In the genomic region with DNA sequence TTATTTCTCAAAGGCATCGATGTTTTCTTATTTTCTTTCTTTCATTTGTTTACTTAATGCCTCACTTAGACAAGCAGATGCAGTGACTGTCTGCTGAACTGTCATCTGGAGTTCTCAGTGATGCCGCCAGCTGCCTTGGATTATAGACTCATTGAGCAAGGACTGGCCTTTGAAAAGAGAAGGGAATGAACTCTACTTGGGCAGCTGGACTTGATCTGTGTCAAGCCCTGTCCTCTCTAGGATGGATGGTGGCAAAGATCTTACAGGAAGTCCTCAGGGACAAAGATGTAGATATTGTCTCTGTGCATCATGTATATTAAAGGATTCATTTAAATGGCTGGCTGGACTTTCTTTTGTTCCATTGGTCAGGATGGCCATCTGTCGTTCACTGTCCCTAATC, we compare ENCODE assay signal across 11 mouse cellular contexts. TPM values are rescaled to one million over a fixed set of nuclear protein-coding genes. Genes with fewer than 3 reads are reported as not detected.
DNase-seq lines count a peak whose midpoint lies in the region; ATAC-seq lines count a peak whose summit lies in the region.
"Had no signal": no experiment of that assay in that cellular context is flagged by ENCODE, and none has a peak within 500 bp of the region (broad histone marks: within the 10 kb centered on the region; RNA-seq: fewer than 3 reads in every experiment).

No protein-coding gene starts in this region.

- no peak overlapping the region for H3K27ac ChIP-seq in neural tube, embryonic 11.5 days (ENCODE audit: low read depth, low read length)
- peak overlapping the region; percentile 88 for H3K27ac ChIP-seq in hindbrain, embryonic 13.5 days
- H3K27ac ChIP-seq in midbrain, embryonic 11.5 days (ENCODE audit: low read depth, low read length), result peak overlapping the region; percentile 70; the same call in 1 of the 2 replicates
- no peak overlapping the region for H3K27ac ChIP-seq in heart, embryonic 12.5 days (ENCODE audit: poor library complexity, severe bottlenecking)
- H3K27ac ChIP-seq: heart, adult 2 months; limb, embryonic 13.5 days; stomach, embryonic 15.5 days had no signal

- intact Hi-C loops in left cerebral cortex, postnatal 14 days (cut with DNase I), result no loop called here

- H3K27me3 ChIP-seq in neural tube, embryonic 11.5 days (ENCODE audit: control insufficient read depth, insufficient read depth, low read length), result no peaks in the 10 kb centered on the region
- H3K27me3 ChIP-seq in hindbrain, embryonic 13.5 days, result 0 out of 2 replicates have a peak, but pooled peaks cover 3% of the 10 kb centered on the region
- peaks cover 3% of the 10 kb centered on the region; the same call in 1 of the 2 replicates for H3K27me3 ChIP-seq in midbrain, embryonic 11.5 days (ENCODE audit: control insufficient read depth, insufficient read depth, low read length)
- peaks cover 23% of the 10 kb centered on the region for H3K27me3 ChIP-seq in heart, embryonic 12.5 days (replicated peaks)

- 42% methylated on average over 3 of the region's 3 CpGs for WGBS in neural tube, embryonic 11.5 days
- WGBS in hindbrain, embryonic 13.5 days, result 43% methylated on average over 3 of the region's 3 CpGs
- 42% methylated on average over 3 of the region's 3 CpGs for WGBS in midbrain, embryonic 11.5 days
- WGBS in heart, embryonic 12.5 days, result 73% methylated on average over 3 of the region's 3 CpGs

- no peak overlapping the region for H3K4me3 ChIP-seq in neural tube, embryonic 11.5 days (ENCODE audit: low read depth, low read length)
- H3K4me3 ChIP-seq in hindbrain, embryonic 13.5 days, result no peak overlapping the region
- H3K4me3 ChIP-seq in midbrain, embryonic 11.5 days (ENCODE audit: low read depth, low read length), result no peak overlapping the region
- no peak overlapping the region for H3K4me3 ChIP-seq in heart, embryonic 12.5 days
- H3K4me3 ChIP-seq: heart, adult 2 months; limb, embryonic 13.5 days; stomach, embryonic 15.5 days had no signal

- no peaks in the 10 kb centered on the region for H3K9me3 ChIP-seq in neural tube, embryonic 11.5 days (ENCODE audit: control insufficient read depth, low read length)
- H3K9me3 ChIP-seq in hindbrain, embryonic 13.5 days, result no peaks in the 10 kb centered on the region
- H3K9me3 ChIP-seq in midbrain, embryonic 11.5 days (ENCODE audit: control insufficient read depth, low read length), result no peaks in the 10 kb centered on the region
- no peaks in the 10 kb centered on the region for H3K9me3 ChIP-seq in heart, embryonic 12.5 days (replicated peaks)
- H3K9me3 ChIP-seq: limb, embryonic 13.5 days; stomach, embryonic 15.5 days had no signal

- 0 out of 2 replicates have a peak, but pooled peaks have one; percentile 10 for ATAC-seq in neural tube, embryonic 11.5 days (ENCODE audit: insufficient read depth, low FRiP score, low TSS enrichment)
- no peak for ATAC-seq in hindbrain, embryonic 13.5 days (ENCODE audit: low FRiP score)
- peak; percentile 70 for ATAC-seq in midbrain, embryonic 11.5 days (ENCODE audit: low FRiP score)
- ATAC-seq in heart, embryonic 12.5 days (ENCODE audit: insufficient number of reproducible peaks, low FRiP score), result no peak

- no peaks in the 10 kb centered on the region for H3K36me3 ChIP-seq in neural tube, embryonic 11.5 days (ENCODE audit: control insufficient read depth, insufficient read depth, low read length)
- no peaks in the 10 kb centered on the region for H3K36me3 ChIP-seq in hindbrain, embryonic 13.5 days
- H3K36me3 ChIP-seq in midbrain, embryonic 11.5 days (ENCODE audit: control insufficient read depth, insufficient read depth, low read length), result no peaks in the 10 kb centered on the region
- H3K36me3 ChIP-seq in heart, embryonic 12.5 days, result no peaks in the 10 kb centered on the region
- H3K36me3 ChIP-seq: limb, embryonic 13.5 days; stomach, embryonic 15.5 days had no signal

- peaks cover 20% of the 10 kb centered on the region for H3K4me1 ChIP-seq in neural tube, embryonic 11.5 days (ENCODE audit: control insufficient read depth, insufficient read depth, low read length)
- H3K4me1 ChIP-seq in hindbrain, embryonic 13.5 days (replicated peaks), result peaks cover 60% of the 10 kb centered on the region
- H3K4me1 ChIP-seq in midbrain, embryonic 11.5 days (ENCODE audit: control insufficient read depth, insufficient read depth, low read length), result peaks cover 22% of the 10 kb centered on the region
- H3K4me1 ChIP-seq in heart, embryonic 12.5 days (replicated peaks), result peaks cover 12% of the 10 kb centered on the region; the same call in 1 of the 2 replicates

- no peak overlapping the region for H3K4me2 ChIP-seq in neural tube, embryonic 11.5 days (ENCODE audit: low read depth)
- H3K4me2 ChIP-seq in hindbrain, embryonic 13.5 days, result peak overlapping the region; percentile 73
- no peak overlapping the region for H3K4me2 ChIP-seq in midbrain, embryonic 11.5 days
- no peak overlapping the region for H3K4me2 ChIP-seq in heart, embryonic 12.5 days
- H3K4me2 ChIP-seq: limb, embryonic 13.5 days; stomach, embryonic 15.5 days had no signal

- H3K9ac ChIP-seq in neural tube, embryonic 11.5 days (ENCODE audit: low read length), result no peak overlapping the region
- H3K9ac ChIP-seq in hindbrain, embryonic 13.5 days, result peak overlapping the region; percentile 31; the same call in 1 of the 2 replicates
- H3K9ac ChIP-seq in midbrain, embryonic 11.5 days (ENCODE audit: low read length), result no peak overlapping the region
- no peak overlapping the region for H3K9ac ChIP-seq in heart, embryonic 12.5 days
- H3K9ac ChIP-seq: limb, embryonic 13.5 days; stomach, embryonic 15.5 days had no signal

- DNase-seq in neural tube, embryonic 11.5 days (ENCODE audit: low spot score), result no peak
- DNase-seq in neural tube, embryonic 10.5 days (ENCODE audit: extremely low spot score, low spot score), result no peak
- no peak for DNase-seq in midbrain, embryonic 11.5 days (ENCODE audit: low spot score, missing footprints)
- DNase-seq in retina, postnatal 1 day, result peak; percentile 84
- no peak for DNase-seq in urinary bladder, postnatal 25 days (ENCODE audit: low spot score)
- DNase-seq in left cerebral cortex, postnatal 14 days (ENCODE audit: low spot score in 2 of 2), result no peak
- DNase-seq: heart, adult 2 months had no signal

RNA-seq across cellular contexts. Expression of a gene that starts 5.4 kb away (rescaled TPM):
- polyA plus RNA-seq in neural tube, embryonic 11.5 days (2014; fragmentation: Nextera tagmentation; extraction: Ambion mirVana), result 12.9 and 13.7 TPM in 2 replicates
- 19.9 and 25.2 TPM in 2 replicates for polyA plus RNA-seq in hindbrain, embryonic 13.5 days (2015; fragmentation: Nextera tagmentation; extraction: Ambion mirVana)
- 15.7 and 16.0 TPM in 2 replicates for polyA plus RNA-seq in midbrain, embryonic 11.5 days (2014; fragmentation: Nextera tagmentation; extraction: Ambion mirVana)
- 0.27 and 0.47 TPM in 2 replicates for polyA plus RNA-seq in heart, embryonic 12.5 days (2016; fragmentation: Nextera tagmentation; extraction: Ambion mirVana)
- 1,000 to 10,000 TPM; 2,125 to 2,199 TPM for total RNA-seq in left cerebral cortex, postnatal 14 days (2021)

Comparison
In these comparisons a context has a peak if more than half of its experiments do, and no peak if none do; other contexts are left out.
1. ATAC-seq: peak in neural tube, embryonic 11.5 days (single experiment) and midbrain, embryonic 11.5 days (single experiment); none in hindbrain, embryonic 13.5 days (single experiment) and heart, embryonic 12.5 days (single experiment).
2. H3K27ac ChIP-seq: peak in hindbrain, embryonic 13.5 days (single experiment) and midbrain, embryonic 11.5 days (single experiment); none in neural tube, embryonic 11.5 days (single experiment) and heart, embryonic 12.5 days (single experiment).